Comparison of ENCODE assay signal across 11 mouse cellular contexts in the genomic region with DNA sequence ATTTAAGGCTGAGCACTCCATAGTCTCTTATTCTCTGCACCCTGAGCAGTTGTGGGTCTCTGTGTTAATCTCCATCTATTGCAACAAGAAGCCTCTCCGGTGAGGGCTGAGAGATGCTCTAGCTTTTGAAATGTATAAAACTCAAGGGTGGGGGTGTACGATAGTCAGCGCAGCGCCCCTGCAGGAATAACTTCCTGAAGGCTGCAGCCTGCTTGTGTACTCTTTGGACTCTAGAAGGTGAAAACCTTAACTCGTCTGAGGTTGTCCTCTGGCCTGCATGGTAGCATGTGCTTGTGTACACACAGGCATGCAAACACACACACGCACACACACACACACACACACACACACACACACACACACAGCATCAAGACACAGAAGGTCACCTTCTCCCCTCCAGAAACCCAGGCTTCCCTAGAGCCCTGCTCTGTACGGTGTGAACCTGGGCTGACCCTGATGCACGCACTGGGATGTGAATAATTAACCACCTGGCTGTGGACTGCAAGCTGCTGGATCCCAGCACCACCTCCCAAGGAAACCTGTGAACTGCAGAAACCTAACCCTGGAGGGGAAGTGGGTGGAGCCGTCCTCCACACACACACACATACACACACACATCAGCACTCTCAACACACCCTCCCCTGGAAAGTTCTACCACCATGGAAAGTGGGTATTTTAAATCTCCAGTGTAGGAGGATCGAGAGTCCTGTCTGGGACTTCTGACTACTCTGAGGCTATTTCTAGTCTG. TPM values are rescaled to one million over a fixed set of nuclear protein-coding genes. Genes with fewer than 3 reads are reported as not detected.
DNase-seq lines count a peak whose midpoint lies in the region; ATAC-seq lines count a peak whose summit lies in the region.
"Had no signal": no experiment of that assay in that cellular context is flagged by ENCODE, and none has a peak within 500 bp of the region (broad histone marks: within the 10 kb centered on the region; RNA-seq: fewer than 3 reads in every experiment).

No protein-coding gene starts in this region.

- DNase-seq in ES-CJ7 (ENCODE audit: low read depth, low spot score), result peak; percentile 48
- DNase-seq in brain, adult 2 months (ENCODE audit: low read depth, low spot score), result peak; percentile 55
- no peak for DNase-seq in liver, embryonic 11.5 days (ENCODE audit: low spot score)
- DNase-seq in B cell, adult 2 months, result no peak
- DNase-seq in retina, postnatal 1 day, result no peak
- DNase-seq: gastrocnemius, adult 2 months; left cerebral cortex, postnatal 4 days; thymus, postnatal 4 days had no signal

- WGBS in kidney, embryonic 15.5 days, result 48% methylated on average over 10 of the region's 10 CpGs
- WGBS in liver, embryonic 11.5 days, result 68% methylated on average over 10 of the region's 10 CpGs
- WGBS in midbrain, embryonic 16.5 days, result 79% methylated on average over 10 of the region's 10 CpGs

- H3K36me3 ChIP-seq in kidney, embryonic 15.5 days, result peaks cover 19% of the 10 kb centered on the region
- H3K36me3 ChIP-seq in liver, embryonic 11.5 days (ENCODE audit: control insufficient read depth, insufficient read depth, low read length), result no peaks in the 10 kb centered on the region; the same call in 1 of the 2 replicates
- no peaks in the 10 kb centered on the region for H3K36me3 ChIP-seq in midbrain, embryonic 16.5 days (ENCODE audit: control insufficient read depth, insufficient read depth, low read length)

- H3K27ac ChIP-seq in kidney, embryonic 15.5 days, result peak overlapping the region; percentile 87
- H3K27ac ChIP-seq in liver, embryonic 11.5 days (ENCODE audit: low read depth, low read length), result 0 out of 2 replicates have a peak overlapping the region, but pooled peaks have one; percentile 15
- no peak overlapping the region for H3K27ac ChIP-seq in midbrain, embryonic 16.5 days (ENCODE audit: low read length)
- H3K27ac ChIP-seq: embryonic facial prominence, embryonic 13.5 days; gastrocnemius, adult 2 months had no signal

- peaks cover 45% of the 10 kb centered on the region for H3K4me1 ChIP-seq in kidney, embryonic 15.5 days
- H3K4me1 ChIP-seq in liver, embryonic 11.5 days (replicated peaks; ENCODE audit: control insufficient read depth, insufficient read depth, low read length), result peaks cover 6% of the 10 kb centered on the region; the same call in 1 of the 2 replicates
- no peaks in the 10 kb centered on the region for H3K4me1 ChIP-seq in midbrain, embryonic 16.5 days (ENCODE audit: control insufficient read depth, insufficient read depth, low read length)

- H3K27me3 ChIP-seq in kidney, embryonic 15.5 days, result no peaks in the 10 kb centered on the region
- no peaks in the 10 kb centered on the region for H3K27me3 ChIP-seq in liver, embryonic 11.5 days (replicated peaks; ENCODE audit: control insufficient read depth, insufficient read depth, low read length)
- H3K27me3 ChIP-seq in midbrain, embryonic 16.5 days (ENCODE audit: control insufficient read depth, insufficient read depth, low read depth, low read length), result no peaks in the 10 kb centered on the region
- H3K27me3 ChIP-seq: embryonic facial prominence, embryonic 13.5 days had no signal

- H3K4me3 ChIP-seq in kidney, embryonic 15.5 days (replicated peaks), result no peak overlapping the region
- no peak overlapping the region for H3K4me3 ChIP-seq in liver, embryonic 11.5 days (ENCODE audit: low read depth, low read length)
- H3K4me3 ChIP-seq in midbrain, embryonic 16.5 days (ENCODE audit: low read depth, low read length), result no peak overlapping the region
- H3K4me3 ChIP-seq: embryonic facial prominence, embryonic 13.5 days; gastrocnemius, adult 2 months had no signal

- 0 out of 2 replicates have a peak, but pooled peaks cover 3% of the 10 kb centered on the region for H3K9me3 ChIP-seq in kidney, embryonic 15.5 days (replicated peaks)
- no peaks in the 10 kb centered on the region for H3K9me3 ChIP-seq in liver, embryonic 11.5 days (ENCODE audit: control insufficient read depth, low read length)
- H3K9me3 ChIP-seq in midbrain, embryonic 16.5 days (replicated peaks; ENCODE audit: control insufficient read depth, low read length, poor library complexity, severe bottlenecking), result no peaks in the 10 kb centered on the region

- 0 out of 2 replicates have a peak overlapping the region, but pooled peaks have one; percentile 10 for H3K4me2 ChIP-seq in kidney, embryonic 15.5 days
- peak overlapping the region; percentile 17; the same call in 1 of the 2 replicates for H3K4me2 ChIP-seq in liver, embryonic 11.5 days
- no peak overlapping the region for H3K4me2 ChIP-seq in midbrain, embryonic 16.5 days (ENCODE audit: low read length)
- H3K4me2 ChIP-seq: embryonic facial prominence, embryonic 13.5 days had no signal

- H3K9ac ChIP-seq in kidney, embryonic 15.5 days, result no peak overlapping the region
- H3K9ac ChIP-seq in liver, embryonic 11.5 days (ENCODE audit: low read depth, low read length), result no peak overlapping the region
- no peak overlapping the region for H3K9ac ChIP-seq in midbrain, embryonic 16.5 days (ENCODE audit: low read depth, low read length)
- H3K9ac ChIP-seq: embryonic facial prominence, embryonic 13.5 days had no signal

- peak; percentile 92 for ATAC-seq in kidney, embryonic 15.5 days (replicated peaks; ENCODE audit: low FRiP score)
- ATAC-seq in liver, embryonic 11.5 days (replicated peaks; ENCODE audit: low FRiP score), result peak; percentile 67
- no peak for ATAC-seq in midbrain, embryonic 16.5 days

RNA-seq across cellular contexts. Expression of gene Bmp7, which starts 39.0 kb away (rescaled TPM):
- polyA plus RNA-seq in kidney, embryonic 15.5 days (2015; fragmentation: Nextera tagmentation; extraction: Ambion mirVana), result 43.0 and 46.3 TPM in 2 replicates
- 7.9 and 9.1 TPM in 2 replicates for polyA plus RNA-seq in liver, embryonic 11.5 days (2014; fragmentation: Nextera tagmentation; extraction: Ambion mirVana)
- polyA plus RNA-seq in midbrain, embryonic 16.5 days (2015; fragmentation: Nextera tagmentation; extraction: Ambion mirVana), result 9.2 and 10.3 TPM in 2 replicates

Comparison
In these comparisons a context has a peak if more than half of its experiments do, and no peak if none do; other contexts are left out.
1. DNase-seq: peak in ES-CJ7 (single experiment) and brain, adult 2 months (single experiment); none in liver, embryonic 11.5 days (single experiment), B cell, adult 2 months (0 of 2) and retina, postnatal 1 day (single experiment).